Mouse (Mus musculus) hindbrain, embryonic 15.5 days (tissue): ENCODE results near the gene Pla2g10. TPM values are rescaled to one million over a fixed set of nuclear protein-coding genes. Genes with fewer than 3 reads are reported as not detected.

Experiments used
- ATAC-seq: fragments of 200-750 bp; cut with Nextera tagmentation; 2 replicates; pipeline ENCODE4 v1.8.0; 2017; ENCODE audit warnings: low read depth, moderate number of reproducible peaks, moderate TSS enrichment; ENCODE audit not compliant: low FRiP score
- H3K27ac ChIP-seq: fragments of 300-500 bp; sonication (generic); replicated peaks from 2 replicates; pipeline ENCODE4 v1.5.1; 2015; ENCODE audit warnings: mild to moderate bottlenecking, inconsistent platforms
- H3K27me3 ChIP-seq: fragments of 300-500 bp; sonication (generic); 2 replicates; pipeline ENCODE4 v1.6.1; 2015; ENCODE audit warnings: control low read depth, inconsistent platforms
- H3K36me3 ChIP-seq: fragments of 300-500 bp; sonication (generic); 2 replicates; pipeline ENCODE4 v1.6.1; 2015; ENCODE audit warnings: control low read depth, inconsistent platforms
- H3K4me1 ChIP-seq: fragments of 300-500 bp; sonication (generic); replicated peaks from 2 replicates; pipeline ENCODE4 v1.6.1; 2015; ENCODE audit warnings: control low read depth, inconsistent platforms
- H3K4me2 ChIP-seq: fragments of 300-500 bp; sonication (generic); 2 replicates; pipeline ENCODE4 v1.6.1; 2015; ENCODE audit warnings: moderate library complexity, mild to moderate bottlenecking, inconsistent platforms
- H3K4me3 ChIP-seq: fragments of 300-500 bp; sonication (generic); 2 replicates; pipeline ENCODE4 v1.5.1; 2015; ENCODE audit warnings: mild to moderate bottlenecking, inconsistent platforms
- H3K9ac ChIP-seq: fragments of 300-500 bp; sonication (generic); 2 replicates; pipeline ENCODE4 v1.6.1; 2015; ENCODE audit warnings: inconsistent platforms
- H3K9me3 ChIP-seq: fragments of 300-500 bp; sonication (generic); 2 replicates; pipeline ENCODE4 v1.6.1; 2016; ENCODE audit warnings: control low read depth, inconsistent platforms
- WGBS: fragments of 180-500 bp; shearing (Covaris S2); methylation state at CpG from one replicate; pipeline ENCODE4 v1.1.7; 2015; 5-methylcytosine and 5-hydroxymethylcytosine counted together
- polyA plus RNA-seq: library from polyadenylated mRNA; unstranded; fragments of >200 nt; fragmentation: Nextera tagmentation; extraction: Ambion mirVana; gene quantifications from 2 replicates; pipeline ENCODE4 v1.2.1, GENCODE M21; 2015

The Pla2g10 gene
- polyA plus RNA-seq, 1 experiment from 2014 or later = 0.43 TPM

- peak overlapping the region; percentile 80 for H3K27ac ChIP-seq
- peaks cover 3% of the 10 kb centered on the region; the same call in 1 of the 2 replicates for H3K36me3 ChIP-seq
- no peak for ATAC-seq
- H3K27me3 ChIP-seq = no peaks in the 10 kb centered on the region
- peak overlapping the region; percentile 80 for H3K4me2 ChIP-seq
- no peaks in the 10 kb centered on the region for H3K9me3 ChIP-seq
- 79% methylated on average over 10 of the region's 10 CpGs for WGBS
- H3K9ac ChIP-seq = peak overlapping the region; percentile 65; the same call in 1 of the 2 replicates
- peaks cover 27% of the 10 kb centered on the region for H3K4me1 ChIP-seq
- peak overlapping the region; percentile 67 for H3K4me3 ChIP-seq
Measured at GRCm38 (mm10) chr16:13668402-13669108, 62.2 kb downstream of the Pla2g10 start.

GRCm38 (mm10) chr16:13667878-13668343 lies 62.9 kb downstream of the Pla2g10 start, which contains the start of gene Parn:
TSS of gene Parn (minus strand) at chr16:13668170.
- H3K4me3 ChIP-seq = peak within 1 kb of the TSS; percentile 67
- H3K36me3 ChIP-seq = peaks cover 8% of the 10 kb centered on the region
- ATAC-seq = peak; percentile 93
- no peaks in the 10 kb centered on the region for H3K9me3 ChIP-seq
- peak within 1 kb of the TSS; percentile 65 for H3K9ac ChIP-seq
- under 1% methylated on average over 35 of the region's 35 CpGs for WGBS
- H3K27ac ChIP-seq = peak within 1 kb of the TSS; percentile 80
- H3K4me2 ChIP-seq = peak within 1 kb of the TSS; percentile 80
- H3K4me1 ChIP-seq = peaks cover 21% of the 10 kb centered on the region
- H3K27me3 ChIP-seq = no peaks in the 10 kb centered on the region

Other genes starting within 250 kb of the Pla2g10 start
- gene Parn, start 62.8 kb downstream of the Pla2g10 start, polyA plus RNA-seq = 31.2 and 31.4 TPM in 2 replicates
- 49.4 and 52.5 TPM in 2 replicates for gene Bfar, start 59.1 kb downstream of the Pla2g10 start, polyA plus RNA-seq
- gene 3110001I22Rik, start 59.1 kb downstream of the Pla2g10 start, polyA plus RNA-seq = 6.7 and 7.0 TPM in 2 replicates
- 86.7 and 89.4 TPM in 2 replicates for gene Rrn3, start 49.7 kb upstream of the Pla2g10 start, polyA plus RNA-seq
- 197 and 199 TPM in 2 replicates for gene Ntan1, start 87.9 kb upstream of the Pla2g10 start, polyA plus RNA-seq
- 69.0 and 76.7 TPM in 2 replicates for gene Pdxdc1, start 172.1 kb upstream of the Pla2g10 start, polyA plus RNA-seq
- gene Mpv17l, start 172.2 kb upstream of the Pla2g10 start, polyA plus RNA-seq = 33.1 and 34.9 TPM in 2 replicates